Mouse (Mus musculus) neural tube, embryonic 12.5 days (tissue): Measurements from ENCODE around the gene Cd68. TPM values are rescaled to one million over a fixed set of nuclear protein-coding genes. Genes with fewer than 3 reads are reported as not detected.
"Not testable (repeated sequence)": the region's sequence is repeated elsewhere in the genome, so short reads cannot be mapped to it uniquely, and the experiment has no call there.

Source experiments
- ATAC-seq: fragments of 200-750 bp; cut with Nextera tagmentation; 2 replicates; pipeline ENCODE4 v1.8.0; 2017; ENCODE audit warnings: low read depth, mild to moderate bottlenecking, moderate TSS enrichment, moderate library complexity; ENCODE audit not compliant: low FRiP score
- H3K27ac ChIP-seq: fragments of 300-500 bp; sonication (generic); 2 replicates; pipeline ENCODE4 v1.5.1; 2016
- H3K27me3 ChIP-seq: fragments of 300-500 bp; sonication (generic); replicated peaks from 2 replicates; pipeline ENCODE4 v1.6.1; 2016; ENCODE audit warnings: mild to moderate bottlenecking
- H3K36me3 ChIP-seq: fragments of 300-500 bp; sonication (generic); 2 replicates; pipeline ENCODE4 v1.6.1; 2016; ENCODE audit warnings: mild to moderate bottlenecking
- H3K4me1 ChIP-seq: fragments of 300-500 bp; sonication (generic); 2 replicates; pipeline ENCODE4 v1.6.1; 2016
- H3K4me2 ChIP-seq: fragments of 300-500 bp; sonication (generic); replicated peaks from 2 replicates; pipeline ENCODE4 v1.6.1; 2016; ENCODE audit warnings: mild to moderate bottlenecking
- H3K4me3 ChIP-seq: fragments of 300-500 bp; sonication (generic); 2 replicates; pipeline ENCODE4 v1.5.1; 2016
- H3K9ac ChIP-seq: fragments of 300-500 bp; sonication (generic); 2 replicates; pipeline ENCODE4 v1.6.1; 2016; ENCODE audit warnings: mild to moderate bottlenecking
- H3K9me3 ChIP-seq: fragments of 300-500 bp; sonication (generic); 2 replicates; pipeline ENCODE4 v1.6.1; 2016; ENCODE audit warnings: mild to moderate bottlenecking
- WGBS: fragments of 180-500 bp; shearing (Covaris S2); methylation state at CpG from one replicate; pipeline ENCODE4 v1.1.7; 2016; 5-methylcytosine and 5-hydroxymethylcytosine counted together
- polyA plus RNA-seq: library from polyadenylated mRNA; unstranded; fragments of >200 nt; fragmentation: Nextera tagmentation; extraction: Ambion mirVana; gene quantifications from 2 replicates; pipeline ENCODE4 v1.2.1, GENCODE M21; 2016

Cd68 gene
- polyA plus RNA-seq, 1 experiment from 2014 or later = 8.0 TPM

DNA sequence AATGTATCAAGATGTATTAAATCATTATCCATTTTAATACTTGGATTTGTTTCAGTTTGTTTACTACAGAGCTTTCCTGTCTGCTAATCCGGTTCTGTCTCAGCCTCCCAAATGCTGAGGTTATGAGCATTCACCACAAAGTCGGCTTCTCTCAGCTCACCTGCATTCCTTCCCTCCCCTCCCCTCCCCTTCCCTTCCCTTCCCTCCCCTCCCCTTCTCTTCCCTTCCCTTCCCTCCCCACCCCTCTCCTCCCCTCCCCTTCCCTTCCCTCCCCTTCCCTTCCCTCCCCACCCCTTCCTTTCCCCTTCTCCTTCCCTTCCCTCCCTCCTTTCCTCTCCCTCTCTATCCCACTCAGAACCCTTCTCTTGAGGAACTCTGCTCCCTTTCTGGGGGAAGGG, 38.7 kb upstream of the Cd68 start:
- H3K4me1 ChIP-seq = no peaks in the 10 kb centered on the region
- H3K4me2 ChIP-seq = no peak overlapping the region
- H3K27ac ChIP-seq = no peak overlapping the region
- no peak overlapping the region for H3K9ac ChIP-seq
- no peaks in the 10 kb centered on the region for H3K9me3 ChIP-seq
- WGBS = 58% methylated on average over 2 of the region's 2 CpGs
- H3K4me3 ChIP-seq = no peak overlapping the region
- H3K36me3 ChIP-seq = no peaks in the 10 kb centered on the region
- ATAC-seq = no peak
- no peaks in the 10 kb centered on the region for H3K27me3 ChIP-seq

DNA sequence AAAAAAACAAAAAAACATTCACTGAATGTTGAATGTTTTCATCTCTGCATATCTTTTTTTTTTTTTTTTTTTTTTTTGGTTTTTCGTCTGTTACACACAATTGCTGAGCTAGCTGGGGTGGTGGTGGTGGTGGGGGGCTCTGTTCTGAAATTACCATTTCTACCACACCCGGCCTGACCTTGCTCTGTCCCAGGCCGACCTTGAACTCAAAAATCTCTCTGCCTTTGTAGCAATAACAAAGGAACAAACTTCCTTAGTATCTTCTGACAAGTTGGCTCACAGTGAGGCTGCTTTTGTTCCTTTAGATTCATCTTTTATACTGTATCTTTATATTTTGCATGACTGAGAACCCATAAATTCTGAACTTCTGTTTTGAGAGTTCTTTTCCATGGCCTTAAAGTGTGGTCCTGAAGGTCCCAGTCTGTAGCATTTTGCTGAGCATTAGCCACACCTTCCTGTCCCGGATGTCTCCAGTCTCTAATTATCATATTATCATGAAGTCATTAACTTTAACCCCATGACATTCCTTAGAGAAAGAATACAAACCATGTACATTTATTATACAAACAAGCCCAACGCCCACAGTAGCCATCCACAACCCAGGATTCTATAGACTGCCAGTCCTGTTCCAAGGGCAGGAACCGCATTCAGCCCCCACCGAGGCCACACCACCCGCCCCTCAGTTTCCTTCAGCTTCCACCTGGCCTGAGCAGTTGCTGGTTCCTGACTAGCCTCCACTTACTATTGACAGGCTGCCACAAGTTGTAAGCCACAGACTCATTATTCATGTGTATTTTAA, 38.1 kb upstream of the Cd68 start:
- Histone ChIP-seq H3K9ac (no peak overlapping the region), H3K4me3 (no peak overlapping the region), H3K9me3 (no peaks in the 10 kb centered on the region), H3K4me1 (no peaks in the 10 kb centered on the region), H3K27ac (no peak overlapping the region), H3K36me3 (no peaks in the 10 kb centered on the region), H3K27me3 (no peaks in the 10 kb centered on the region), H3K4me2 (no peak overlapping the region)
- WGBS = 71% methylated on average over 8 of the region's 8 CpGs
- no peak for ATAC-seq

DNA sequence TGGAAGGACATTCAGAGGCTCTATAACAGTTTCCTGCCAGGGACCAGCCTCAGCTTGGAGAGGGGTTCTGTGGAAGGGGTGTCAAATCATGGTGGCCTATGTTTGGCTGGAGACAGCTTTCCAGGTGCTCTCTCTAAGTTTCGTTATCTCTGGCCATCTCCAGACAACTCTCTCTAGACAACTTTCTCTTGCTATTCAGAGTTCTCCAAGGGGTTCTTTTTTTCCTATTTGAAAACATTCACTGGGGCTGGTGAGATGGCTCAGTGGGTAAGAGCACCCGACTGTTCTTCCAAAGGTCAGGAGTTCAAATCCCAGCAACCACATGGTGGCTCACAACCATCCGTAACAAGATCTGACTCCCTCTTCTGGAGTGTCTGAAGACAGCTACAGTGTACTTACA, 37.4 kb upstream of the Cd68 start:
- H3K36me3 ChIP-seq, H3K27ac ChIP-seq, H3K27me3 ChIP-seq, H3K4me2 ChIP-seq, H3K4me1 ChIP-seq, H3K4me3 ChIP-seq, ATAC-seq, H3K9ac ChIP-seq, H3K9me3 ChIP-seq: not testable (repeated sequence)
- WGBS = 71% methylated on average over 3 of the region's 3 CpGs

DNA sequence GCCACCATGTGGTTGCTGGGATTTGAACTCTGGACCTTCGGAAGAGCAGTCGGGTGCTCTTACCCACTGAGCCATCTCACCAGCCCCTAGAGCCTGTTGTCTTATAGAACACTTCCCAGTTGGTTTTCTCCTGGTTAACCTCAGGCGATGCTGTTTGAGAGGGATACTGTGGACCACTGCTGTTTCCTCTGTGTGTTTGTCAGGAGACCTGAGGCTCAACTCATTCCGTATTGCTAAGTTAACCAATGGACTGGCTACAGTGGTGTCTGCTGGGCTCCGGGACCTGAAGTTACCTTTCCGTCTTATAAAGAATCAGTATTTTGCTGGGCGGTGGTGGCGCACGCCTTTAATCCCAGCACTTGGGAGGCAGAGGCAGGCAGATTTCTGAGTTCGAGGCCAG, 36.9 kb upstream of the Cd68 start:
- not testable (repeated sequence) for H3K36me3 ChIP-seq, H3K4me3 ChIP-seq, ATAC-seq, H3K27ac ChIP-seq, H3K27me3 ChIP-seq, H3K9ac ChIP-seq, H3K4me1 ChIP-seq, H3K9me3 ChIP-seq, H3K4me2 ChIP-seq
- WGBS = 93% methylated on average over 10 of the region's 10 CpGs

DNA sequence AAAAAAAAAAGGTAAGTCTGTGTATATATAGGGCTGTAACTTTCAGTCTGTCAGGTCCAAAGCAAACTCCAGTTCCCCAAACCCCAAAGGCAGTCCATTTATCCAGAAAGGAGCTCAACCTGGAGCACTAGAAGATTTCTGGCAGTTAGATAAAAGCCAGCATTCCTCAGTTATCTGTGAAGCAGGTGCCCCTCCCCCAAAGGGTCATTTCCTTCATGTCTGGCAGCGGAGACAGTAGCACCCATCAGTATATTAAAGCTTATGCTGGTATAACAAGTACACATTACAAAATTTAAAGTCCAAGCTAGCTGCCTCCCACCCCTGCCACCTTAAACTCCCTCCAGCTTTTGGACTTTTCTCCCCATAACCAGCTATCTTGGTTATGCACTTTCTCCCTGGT, 33.6 kb upstream of the Cd68 start:
- WGBS = 76% methylated on average over 1 of the region's 1 CpGs

DNA sequence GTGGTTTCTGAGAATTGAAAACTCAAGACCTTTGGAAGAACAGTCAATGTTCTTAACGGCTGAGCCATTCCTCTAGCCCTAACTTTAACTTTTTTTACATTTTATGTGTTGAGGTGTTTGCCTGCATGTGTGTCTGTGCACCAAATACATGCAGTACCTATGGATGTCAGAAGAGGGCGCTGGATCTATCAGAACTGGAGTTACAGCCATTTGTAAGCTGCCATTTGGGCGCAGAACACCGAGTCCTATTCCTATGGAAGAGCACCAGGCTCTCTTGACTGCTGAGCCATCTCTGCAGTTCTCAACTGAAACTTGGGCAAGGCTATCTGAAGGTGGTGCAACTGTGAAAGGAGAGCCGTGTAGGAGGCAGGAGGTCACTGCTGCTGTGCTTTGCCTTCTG, 32.6 kb upstream of the Cd68 start:
- 70% methylated on average over 5 of the region's 5 CpGs for WGBS

More for the DNA sequence above, 33.6 kb upstream of the Cd68 start:
- H3K9ac ChIP-seq = no peak overlapping the region
- no peak overlapping the region for H3K27ac ChIP-seq
- ATAC-seq = no peak
- H3K36me3 ChIP-seq = no peaks in the 10 kb centered on the region
- no peak overlapping the region for H3K4me3 ChIP-seq
- peaks cover 13% of the 10 kb centered on the region for H3K4me1 ChIP-seq
- H3K4me2 ChIP-seq = no peak overlapping the region
- H3K27me3 ChIP-seq = 0 out of 2 replicates have a peak, but pooled peaks cover 2% of the 10 kb centered on the region
- no peaks in the 10 kb centered on the region for H3K9me3 ChIP-seq

DNA sequence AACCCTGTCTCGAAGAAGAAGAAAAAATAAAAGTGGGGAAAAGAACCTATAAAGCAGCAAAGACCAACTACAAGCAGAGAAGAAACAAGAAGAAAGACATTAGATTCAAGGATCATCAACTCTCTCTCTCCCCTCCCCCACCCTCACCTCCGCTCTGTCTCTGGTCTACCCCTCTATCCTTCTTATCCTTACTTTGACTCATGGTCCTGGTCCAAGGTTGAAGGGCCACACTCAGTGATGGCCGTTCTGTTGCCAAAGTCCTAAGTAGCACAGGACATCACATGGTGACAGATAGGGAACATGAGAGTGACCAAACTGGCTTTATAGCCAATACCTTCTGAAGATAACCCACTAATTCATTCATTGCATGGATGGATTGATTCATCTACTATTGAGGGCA, 31.4 kb upstream of the Cd68 start:
- H3K4me1 ChIP-seq = peaks cover 13% of the 10 kb centered on the region
- H3K9me3 ChIP-seq = no peaks in the 10 kb centered on the region
- H3K36me3 ChIP-seq = no peaks in the 10 kb centered on the region
- no peak overlapping the region for H3K4me2 ChIP-seq
- no peak overlapping the region for H3K27ac ChIP-seq
- H3K4me3 ChIP-seq = no peak overlapping the region
- ATAC-seq = no peak
- 91% methylated on average over 3 of the region's 3 CpGs for WGBS
- H3K9ac ChIP-seq = no peak overlapping the region
- H3K27me3 ChIP-seq = 0 out of 2 replicates have a peak, but pooled peaks cover 2% of the 10 kb centered on the region

More for the DNA sequence above, 32.6 kb upstream of the Cd68 start:
- H3K4me1 ChIP-seq = peaks cover 13% of the 10 kb centered on the region
- no peak overlapping the region for H3K9ac ChIP-seq
- 0 out of 2 replicates have a peak, but pooled peaks cover 2% of the 10 kb centered on the region for H3K27me3 ChIP-seq
- H3K4me3 ChIP-seq = no peak overlapping the region
- ATAC-seq = no peak
- no peak overlapping the region for H3K27ac ChIP-seq
- H3K36me3 ChIP-seq = no peaks in the 10 kb centered on the region
- no peak overlapping the region for H3K4me2 ChIP-seq
- no peaks in the 10 kb centered on the region for H3K9me3 ChIP-seq

DNA sequence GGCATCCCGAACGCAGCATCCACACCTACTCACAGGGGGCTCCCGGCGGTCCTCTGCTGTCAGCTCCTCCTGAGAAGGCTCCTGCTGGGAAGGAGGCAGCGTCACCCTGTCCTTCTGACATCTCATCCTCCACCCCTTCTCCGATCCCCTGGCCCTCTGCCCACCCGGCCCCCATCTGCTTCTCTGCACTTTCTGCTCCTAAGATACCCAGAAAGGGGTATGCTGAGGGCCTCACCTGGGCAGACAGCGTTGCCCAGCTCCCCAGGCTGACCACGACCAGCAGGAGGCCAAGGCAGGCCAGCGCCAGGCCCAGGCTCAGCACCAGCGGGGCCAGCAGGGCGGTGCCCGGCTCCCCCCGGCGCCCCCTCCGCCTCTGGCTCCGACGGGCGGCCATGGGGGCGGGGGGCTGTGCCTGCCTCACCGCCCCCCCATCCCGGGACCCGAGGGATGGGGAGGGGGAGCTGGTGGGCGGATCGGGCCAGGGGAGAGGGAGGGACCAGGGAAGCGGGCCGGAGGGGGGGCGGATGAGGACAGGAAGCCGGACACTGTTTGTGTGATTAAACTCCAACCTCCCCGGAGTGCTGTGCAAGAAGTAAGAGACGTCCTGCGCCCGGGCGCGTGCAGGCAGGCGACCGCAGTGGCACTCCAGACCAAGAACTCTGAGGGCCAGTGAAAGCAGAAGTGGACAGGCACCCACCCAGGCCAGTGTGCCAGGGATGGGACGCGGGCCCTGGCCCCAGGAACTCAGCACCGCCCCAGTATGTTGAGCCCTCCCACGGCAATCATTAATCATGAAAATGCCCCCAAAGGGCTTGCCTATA, 29.6 kb upstream of the Cd68 start, which contains the start of the genes Tnfsf12 and Tnfsfm13:
Tnfsf12 (minus strand) TSS at position 489 of the 821 bp plus-strand sequence.
Tnfsfm13 (minus strand) TSS at position 738 of the 821 bp plus-strand sequence.
- Histone ChIP-seq H3K4me1 (peaks cover 13% of the 10 kb centered on the region), H3K27me3 (0 out of 2 replicates have a peak, but pooled peaks cover 2% of the 10 kb centered on the region), H3K9me3 (no peaks in the 10 kb centered on the region), H3K27ac (no peak within 1 kb of the TSS), H3K4me3 (peak within 1 kb of the TSS; percentile 44), H3K9ac (peak within 1 kb of the TSS; percentile 83), H3K36me3 (no peaks in the 10 kb centered on the region), H3K4me2 (peak within 1 kb of the TSS; percentile 92)
- 2% methylated on average over 36 of the region's 41 CpGs for WGBS
- peak; percentile 29; the same call in 1 of the 2 replicates for ATAC-seq

DNA sequence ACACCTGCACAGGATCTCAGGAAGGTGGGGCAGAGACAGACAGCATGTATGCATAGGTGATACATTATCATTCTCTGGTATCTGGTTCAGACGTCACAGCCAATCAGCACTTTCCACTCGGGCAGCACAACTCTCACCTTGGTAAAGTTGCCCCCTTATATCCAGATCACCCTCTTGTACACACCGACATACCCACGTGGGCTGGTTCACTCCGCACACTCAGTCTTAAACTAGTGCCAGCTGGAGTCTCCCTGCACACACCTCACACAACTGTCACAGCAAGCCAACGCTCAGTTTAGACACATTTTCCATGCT, 29.1 kb upstream of the Cd68 start:
- Histone ChIP-seq H3K36me3 (no peaks in the 10 kb centered on the region), H3K9ac (peak overlapping the region; percentile 83; the same call in 1 of the 2 replicates), H3K27ac (no peak overlapping the region), H3K27me3 (0 out of 2 replicates have a peak, but pooled peaks cover 2% of the 10 kb centered on the region), H3K4me1 (peaks cover 13% of the 10 kb centered on the region), H3K4me2 (peak overlapping the region; percentile 92), H3K9me3 (no peaks in the 10 kb centered on the region), H3K4me3 (peak overlapping the region; percentile 44)
- 35% methylated on average over 6 of the region's 6 CpGs for WGBS
- ATAC-seq = no peak

DNA sequence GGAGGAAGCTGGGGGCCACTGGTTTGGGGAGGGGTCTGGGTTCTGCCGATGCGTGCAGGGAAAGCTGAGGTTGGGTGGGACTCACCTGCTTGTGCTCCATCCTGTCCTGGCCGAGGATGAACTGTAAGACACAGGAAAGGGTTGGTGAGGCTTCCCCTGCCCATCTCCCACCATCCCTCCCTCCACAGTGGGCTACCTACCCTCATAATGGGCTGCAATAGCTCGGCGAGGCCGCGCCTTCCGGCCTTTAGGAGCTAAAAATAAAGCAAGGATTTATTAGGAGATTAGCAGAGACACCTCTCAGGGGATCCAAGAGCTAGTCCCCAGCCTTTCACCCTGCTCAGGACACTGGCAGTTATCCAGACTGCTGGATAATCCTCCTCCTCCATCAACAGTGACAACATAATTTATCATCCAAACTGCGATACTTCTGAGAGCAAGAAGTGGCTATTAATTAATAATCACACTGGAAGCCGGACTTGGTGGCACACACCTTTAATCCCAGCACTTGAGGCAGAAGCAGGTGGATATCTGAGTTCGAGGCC, 27.5 kb upstream of the Cd68 start:
- 75% methylated on average over 11 of the region's 11 CpGs for WGBS
- ATAC-seq = no peak
- Histone ChIP-seq H3K4me3 (no peak overlapping the region), H3K36me3 (no peaks in the 10 kb centered on the region), H3K4me1 (peaks cover 13% of the 10 kb centered on the region), H3K4me2 (no peak overlapping the region), H3K27me3 (0 out of 2 replicates have a peak, but pooled peaks cover 2% of the 10 kb centered on the region), H3K9me3 (no peaks in the 10 kb centered on the region), H3K27ac (no peak overlapping the region), H3K9ac (no peak overlapping the region)

DNA sequence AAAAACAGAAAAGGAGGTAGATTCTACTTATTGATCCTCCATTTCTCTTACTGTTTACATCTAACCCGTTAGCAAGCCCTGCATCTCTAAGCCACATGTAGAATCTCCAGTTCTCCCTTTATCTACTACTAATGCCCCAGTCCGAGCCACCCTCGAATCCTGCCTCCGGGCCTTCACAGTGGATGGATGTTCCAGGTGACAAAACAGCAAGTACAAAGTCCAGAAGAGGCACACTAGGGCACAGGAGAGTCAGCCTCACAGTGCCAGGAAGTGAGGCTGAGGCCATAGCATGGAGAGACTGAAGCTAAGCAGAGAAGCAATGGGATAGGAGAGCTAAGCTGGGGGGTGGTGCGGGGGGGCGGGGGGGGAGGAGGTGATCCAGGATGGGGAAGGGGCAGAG, 26.9 kb upstream of the Cd68 start:
- H3K4me1 ChIP-seq = peaks cover 13% of the 10 kb centered on the region
- no peak overlapping the region for H3K9ac ChIP-seq
- no peak overlapping the region for H3K4me3 ChIP-seq

DNA sequence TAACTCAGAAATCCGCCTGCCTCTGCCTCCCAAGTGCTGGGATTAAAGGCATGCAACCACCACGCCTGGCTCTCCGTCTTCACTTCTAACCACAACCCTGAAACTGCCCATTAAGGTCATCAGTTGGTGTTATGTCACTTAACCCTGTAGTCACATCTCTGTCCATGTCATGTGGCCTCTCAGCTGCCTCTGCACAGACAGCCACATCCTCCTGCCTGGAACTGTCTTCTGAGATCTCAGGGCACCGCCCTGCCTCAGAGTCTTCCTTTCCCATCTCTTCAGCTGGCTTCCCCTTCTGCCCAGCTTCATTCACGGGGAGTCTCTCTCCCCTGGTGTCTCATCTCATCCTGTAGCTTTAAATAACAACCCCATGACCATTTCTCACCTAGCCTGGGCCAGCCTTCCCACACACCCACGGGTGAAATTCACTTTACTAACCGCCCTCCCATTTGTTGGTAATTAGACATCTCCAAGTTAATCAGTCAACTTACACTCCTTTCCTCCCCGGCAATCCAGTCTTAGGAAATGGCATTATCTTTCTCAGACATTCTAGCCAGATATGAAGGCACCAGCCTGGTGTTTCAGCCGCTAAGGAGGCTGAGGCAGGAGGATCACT, 26.4 kb upstream of the Cd68 start:
- no peaks in the 10 kb centered on the region for H3K36me3 ChIP-seq
- ATAC-seq = no peak

More for the DNA sequence above, 26.9 kb upstream of the Cd68 start:
- H3K4me2 ChIP-seq = no peak overlapping the region
- WGBS = 94% methylated on average over 6 of the region's 6 CpGs
- no peak overlapping the region for H3K27ac ChIP-seq
- ATAC-seq = no peak
- no peaks in the 10 kb centered on the region for H3K36me3 ChIP-seq
- H3K9me3 ChIP-seq = no peaks in the 10 kb centered on the region
- H3K27me3 ChIP-seq = 0 out of 2 replicates have a peak, but pooled peaks cover 2% of the 10 kb centered on the region

More for the DNA sequence above, 26.4 kb upstream of the Cd68 start:
- Histone ChIP-seq H3K27ac (no peak overlapping the region), H3K27me3 (0 out of 2 replicates have a peak, but pooled peaks cover 2% of the 10 kb centered on the region), H3K4me1 (peaks cover 13% of the 10 kb centered on the region), H3K9me3 (no peaks in the 10 kb centered on the region), H3K4me2 (no peak overlapping the region), H3K4me3 (no peak overlapping the region), H3K9ac (no peak overlapping the region)
- 80% methylated on average over 9 of the region's 9 CpGs for WGBS
